Mouse (Mus musculus): Measurements from ENCODE around the gene Ccdc60.

Gene Ccdc60

DNA sequence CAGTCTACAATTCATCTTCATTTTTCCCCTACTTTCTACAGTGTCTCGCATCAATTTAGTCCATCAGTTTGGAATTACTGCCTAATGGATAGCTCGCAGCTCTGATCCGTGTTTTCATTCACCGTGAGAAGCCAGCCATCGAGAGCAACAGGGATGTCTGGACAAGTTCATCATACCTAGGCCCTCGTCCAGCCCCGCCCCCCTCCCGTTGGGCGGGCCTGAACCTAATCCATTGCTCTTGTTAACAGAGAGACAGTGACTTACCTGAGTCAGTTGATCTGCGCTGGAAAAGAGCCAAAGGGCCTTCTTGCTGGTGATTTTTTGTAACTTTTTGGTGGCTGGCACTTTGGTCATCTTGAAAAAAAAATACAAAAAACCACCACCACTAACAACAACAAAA lies 602 bp downstream of the Ccdc60 start:
- Histone ChIP-seq H3K36me3 (ENCODE audit: control insufficient read depth, insufficient read depth, low read length, poor library complexity, severe bottlenecking) (no peaks in the 10 kb centered on the region), H3K27me3 (ENCODE audit: control insufficient read depth, insufficient read depth, low read length, poor library complexity, severe bottlenecking) (no peaks in the 10 kb centered on the region)
- no peak for DNase-seq (ENCODE audit: low read depth, low spot score)

DNA sequence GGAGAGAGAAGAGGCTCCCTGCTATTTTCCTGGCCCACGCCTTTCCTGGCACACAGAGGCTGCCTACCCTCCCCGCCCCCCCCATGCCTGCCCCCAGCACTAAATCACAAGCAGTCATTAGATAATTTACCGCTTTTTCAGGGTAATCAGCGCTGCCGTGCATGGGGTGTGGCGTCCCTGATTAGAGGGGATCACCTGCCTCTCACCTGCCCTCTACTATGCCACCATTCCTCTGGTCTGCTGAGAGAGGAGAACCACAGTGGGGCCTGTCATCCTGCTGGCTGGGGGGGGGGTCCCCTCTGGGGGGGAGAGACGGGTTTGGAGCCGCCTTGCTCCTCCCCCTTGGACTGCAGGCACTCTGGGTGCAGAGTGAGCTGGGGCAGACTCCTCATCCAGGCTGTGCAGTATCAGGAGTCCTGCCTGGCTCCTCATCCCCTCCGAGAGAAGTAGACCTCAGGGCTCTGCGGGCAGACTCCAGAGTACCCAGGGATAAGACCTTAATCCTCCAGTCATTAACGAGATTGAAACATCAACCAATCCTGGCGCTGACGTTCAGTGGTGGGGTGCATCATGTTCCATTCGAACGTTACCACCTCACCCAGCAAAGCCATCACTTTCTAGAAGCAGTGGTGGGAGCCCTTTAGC lies 3.1 kb downstream of the Ccdc60 start:
- H3K36me3 ChIP-seq (ENCODE audit: control insufficient read depth, insufficient read depth, low read length, poor library complexity, severe bottlenecking) = no peaks in the 10 kb centered on the region
- no peaks in the 10 kb centered on the region for H3K27me3 ChIP-seq (ENCODE audit: control insufficient read depth, insufficient read depth, low read length, poor library complexity, severe bottlenecking)
- no peak for DNase-seq (ENCODE audit: low read depth, low spot score)

DNA sequence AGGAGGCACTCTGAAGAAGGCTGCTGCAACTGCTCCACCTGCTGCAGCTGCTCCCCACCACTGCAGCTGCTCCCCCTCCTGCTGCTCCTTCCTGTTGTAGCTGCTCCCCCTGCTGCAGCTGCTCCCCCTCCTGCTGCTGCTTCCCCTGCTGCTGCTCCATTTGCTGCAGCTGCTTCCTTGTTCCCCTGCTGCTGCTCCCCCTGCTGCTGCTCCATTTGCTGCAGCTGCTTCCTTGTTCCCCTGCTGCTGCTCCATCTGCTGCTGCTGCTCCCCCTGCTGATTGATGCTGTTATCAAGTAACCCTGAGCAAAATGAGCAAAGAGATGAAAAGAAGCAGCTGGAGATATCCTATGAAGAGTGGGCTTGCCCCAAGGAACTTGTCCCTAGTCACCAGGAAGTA lies 8.3 kb downstream of the Ccdc60 start:
- no peak for DNase-seq (ENCODE audit: low read depth, low spot score)
- Histone ChIP-seq H3K36me3 (ENCODE audit: control insufficient read depth, insufficient read depth, low read length, poor library complexity, severe bottlenecking) (no peaks in the 10 kb centered on the region), H3K27me3 (ENCODE audit: control insufficient read depth, insufficient read depth, low read length, poor library complexity, severe bottlenecking) (no peaks in the 10 kb centered on the region)

DNA sequence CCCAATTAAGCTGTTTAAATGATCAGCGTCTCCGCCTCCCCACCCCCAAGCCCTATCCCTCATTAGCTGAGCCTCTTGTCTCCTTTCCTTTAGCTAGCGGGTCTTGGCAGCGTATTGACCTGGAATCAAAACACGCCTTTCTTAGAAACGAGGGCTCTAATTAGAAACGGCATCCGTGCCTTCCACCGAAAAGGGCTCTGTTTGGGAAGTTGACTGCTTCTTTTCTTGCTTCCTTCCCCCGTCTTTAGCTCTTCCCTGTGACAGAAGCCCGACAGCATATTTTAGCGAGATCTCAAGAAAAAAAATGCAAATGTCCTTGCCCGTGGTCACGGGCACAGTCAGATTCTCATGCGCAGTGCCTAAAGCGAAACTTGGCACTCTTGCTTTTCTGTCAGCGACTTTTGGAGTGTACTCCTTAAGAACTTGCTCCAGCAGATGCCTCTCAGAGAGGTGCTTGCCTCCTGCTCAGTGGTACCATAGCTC lies 10.3 kb downstream of the Ccdc60 start:
- H3K27me3 ChIP-seq (ENCODE audit: control insufficient read depth, insufficient read depth, low read length, poor library complexity, severe bottlenecking) = no peaks in the 10 kb centered on the region
- H3K36me3 ChIP-seq (ENCODE audit: control insufficient read depth, insufficient read depth, low read length, poor library complexity, severe bottlenecking) = no peaks in the 10 kb centered on the region
- DNase-seq (ENCODE audit: low read depth, low spot score) = no peak

DNA sequence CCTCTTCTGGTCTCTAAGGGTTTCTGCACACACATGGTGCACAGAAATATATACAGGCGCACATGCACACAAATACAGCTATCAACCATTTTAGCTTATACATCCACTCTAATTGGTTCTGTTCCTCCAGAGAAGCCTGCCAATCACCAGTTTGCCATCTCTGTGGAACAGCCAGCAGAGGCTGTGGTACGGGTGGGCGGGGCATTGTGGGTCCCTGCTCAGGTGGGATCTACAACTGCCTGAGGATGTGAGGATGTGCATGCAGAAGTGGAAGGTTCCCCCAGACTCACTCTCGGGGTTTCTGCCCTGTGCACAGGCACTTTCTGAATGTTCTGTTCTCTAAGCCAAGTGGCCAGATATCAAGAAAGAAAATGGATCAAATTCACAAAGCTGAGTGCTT lies 10.8 kb downstream of the Ccdc60 start:
- Histone ChIP-seq H3K27me3 (ENCODE audit: control insufficient read depth, insufficient read depth, low read length, poor library complexity, severe bottlenecking) (no peaks in the 10 kb centered on the region), H3K36me3 (ENCODE audit: control insufficient read depth, insufficient read depth, low read length, poor library complexity, severe bottlenecking) (no peaks in the 10 kb centered on the region)
- no peak for DNase-seq (ENCODE audit: low read depth, low spot score)

DNA sequence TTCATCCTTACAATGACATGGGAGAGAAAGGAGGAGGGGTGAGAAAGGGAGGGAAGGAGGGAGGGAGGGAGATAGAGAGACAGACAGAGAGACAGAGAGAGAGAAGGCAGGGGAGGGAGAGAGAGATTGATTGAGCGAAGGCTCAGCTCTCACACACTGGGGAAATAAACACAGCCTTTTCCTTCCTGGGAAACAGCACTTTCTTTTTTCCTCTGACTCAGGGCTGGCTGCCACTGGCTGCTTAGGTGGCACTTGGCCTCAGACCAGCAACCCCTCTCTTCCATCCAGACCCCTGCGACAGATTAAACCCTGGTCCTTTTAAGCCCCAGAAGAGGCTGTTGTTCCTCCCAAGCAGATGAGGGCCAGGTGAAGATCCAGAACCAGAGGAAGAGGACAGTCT lies 14.0 kb downstream of the Ccdc60 start:
- Histone ChIP-seq H3K27me3 (ENCODE audit: control insufficient read depth, insufficient read depth, low read length, poor library complexity, severe bottlenecking) (no peaks in the 10 kb centered on the region), H3K36me3 (ENCODE audit: control insufficient read depth, insufficient read depth, low read length, poor library complexity, severe bottlenecking) (no peaks in the 10 kb centered on the region)
- no peak for DNase-seq (ENCODE audit: low read depth, low spot score)

DNA sequence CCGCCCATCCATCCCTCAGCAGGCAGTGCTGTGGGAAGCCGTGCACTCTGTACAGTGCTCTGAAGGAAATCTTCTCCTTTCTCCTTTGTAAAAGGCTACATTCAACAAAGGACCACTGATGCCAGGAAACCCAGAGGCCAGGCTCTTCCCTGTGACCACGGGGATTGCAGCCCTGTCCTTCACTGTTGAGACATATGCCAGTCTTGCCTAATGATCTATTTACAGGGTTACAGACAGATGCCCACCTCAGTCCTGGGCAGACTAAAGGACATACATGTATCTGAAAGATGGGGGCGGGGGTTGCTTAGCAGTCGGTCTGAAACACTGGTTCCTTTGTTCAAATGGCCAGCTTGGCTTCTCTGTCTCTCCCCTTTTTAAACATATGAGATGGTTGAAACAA lies 14.4 kb downstream of the Ccdc60 start:
- H3K27me3 ChIP-seq (ENCODE audit: control insufficient read depth, insufficient read depth, low read length, poor library complexity, severe bottlenecking) = no peaks in the 10 kb centered on the region
- no peaks in the 10 kb centered on the region for H3K36me3 ChIP-seq (ENCODE audit: control insufficient read depth, insufficient read depth, low read length, poor library complexity, severe bottlenecking)
- DNase-seq (ENCODE audit: low read depth, low spot score) = no peak

DNA sequence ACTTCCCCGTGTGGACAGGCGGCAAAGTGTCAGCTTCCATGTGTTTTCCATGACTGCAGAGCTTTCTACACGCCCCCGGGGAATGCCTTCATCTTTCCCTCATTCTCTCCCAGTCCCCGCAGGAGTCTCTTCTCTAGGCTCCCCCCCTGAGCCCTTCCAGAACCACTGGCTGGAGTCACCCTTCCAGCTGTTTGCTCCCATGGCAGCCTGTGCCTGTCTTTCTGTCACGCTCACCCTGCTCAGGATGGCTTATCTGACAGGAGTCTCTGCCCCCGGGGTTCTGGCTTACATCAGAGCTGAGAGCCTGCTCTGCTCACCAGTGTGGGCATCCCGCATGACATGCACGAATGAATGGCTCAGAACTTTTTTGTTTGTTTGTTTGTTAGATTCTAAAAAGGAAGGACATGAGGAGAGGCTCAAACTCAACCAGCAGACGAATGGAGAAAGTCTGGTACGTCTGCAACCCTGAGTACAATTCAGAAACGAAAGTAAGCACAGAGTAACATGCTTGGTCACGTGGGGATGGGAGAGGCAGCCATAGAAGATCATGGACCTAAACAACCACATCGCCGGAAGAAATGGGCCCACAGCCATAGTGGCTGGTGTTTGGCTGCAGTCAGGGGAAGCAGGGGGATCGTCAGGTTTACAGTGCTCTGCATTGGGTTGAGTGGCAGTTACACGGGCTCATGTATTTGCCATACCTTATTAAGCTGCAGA lies 17.1 kb downstream of the Ccdc60 start:
- no peak for DNase-seq (ENCODE audit: low read depth, low spot score)
- no peaks in the 10 kb centered on the region for H3K27me3 ChIP-seq (ENCODE audit: control insufficient read depth, insufficient read depth, low read length, poor library complexity, severe bottlenecking)
- no peaks in the 10 kb centered on the region for H3K36me3 ChIP-seq (ENCODE audit: control insufficient read depth, insufficient read depth, low read length, poor library complexity, severe bottlenecking)

DNA sequence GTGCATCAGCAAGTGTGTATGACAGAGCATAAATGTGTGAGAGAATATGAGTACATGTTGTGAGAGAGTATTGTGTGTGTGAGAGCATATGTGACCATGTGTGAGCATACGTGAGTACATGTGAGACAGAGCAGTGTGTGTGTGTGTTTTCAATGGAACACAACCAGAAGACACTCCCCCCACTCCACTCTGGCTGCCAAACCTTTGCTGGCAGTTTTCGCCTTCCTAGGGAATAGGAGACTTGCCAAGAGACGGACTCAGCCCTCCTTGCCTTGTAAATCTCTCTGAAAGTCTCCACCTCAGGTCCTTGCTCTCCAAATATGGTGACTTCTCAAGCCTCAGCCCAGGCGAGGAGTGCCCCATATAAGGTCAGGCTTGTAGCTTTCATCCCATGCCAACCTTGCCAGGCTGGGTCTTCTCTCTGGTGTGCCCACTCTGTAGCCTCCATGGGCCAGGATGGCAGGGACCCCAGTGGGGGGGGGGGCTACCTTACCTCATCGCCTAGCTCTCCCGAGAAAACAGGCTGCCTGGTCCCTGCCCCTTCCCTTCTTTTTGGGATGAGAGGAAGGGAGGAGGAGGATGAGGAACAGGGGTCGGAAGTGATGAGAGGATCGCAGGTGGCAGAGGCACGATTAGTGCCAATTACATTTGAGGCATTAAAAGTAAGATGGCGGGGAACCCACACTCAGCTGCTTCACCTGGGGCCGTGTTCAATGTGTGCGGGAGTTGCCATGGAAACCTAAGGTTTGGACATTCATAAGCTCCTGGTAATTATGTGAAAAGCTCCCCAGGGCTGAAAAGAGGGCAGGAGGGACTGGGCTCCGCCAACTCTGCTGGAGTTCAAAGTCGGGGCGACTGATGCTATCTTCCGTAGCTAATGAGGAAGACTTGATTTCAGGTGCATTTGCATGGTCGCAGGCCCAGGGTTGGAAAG lies 19.3 kb downstream of the Ccdc60 start:
- DNase-seq (ENCODE audit: low read depth, low spot score) = no peak
- H3K27me3 ChIP-seq (ENCODE audit: control insufficient read depth, insufficient read depth, low read length, poor library complexity, severe bottlenecking) = no peaks in the 10 kb centered on the region
- H3K36me3 ChIP-seq (ENCODE audit: control insufficient read depth, insufficient read depth, low read length, poor library complexity, severe bottlenecking) = no peaks in the 10 kb centered on the region

DNA sequence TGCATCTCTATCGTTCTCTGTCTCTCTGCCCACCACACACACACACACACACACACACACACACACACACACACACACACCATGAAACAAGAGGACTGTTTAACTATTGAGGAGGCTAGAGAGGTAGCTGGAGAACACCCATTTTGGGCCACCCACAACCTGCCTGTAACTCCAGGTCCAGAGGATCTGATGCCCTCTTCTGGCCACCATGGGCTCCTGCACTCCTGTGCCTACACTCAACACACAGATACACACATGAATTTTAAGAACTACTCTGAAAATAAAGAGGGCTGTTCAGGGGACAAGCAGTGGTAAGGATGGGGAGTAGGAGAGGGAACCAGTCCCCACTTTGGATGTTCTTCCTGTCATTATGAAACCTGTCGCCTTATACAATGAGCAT lies 26.1 kb downstream of the Ccdc60 start:
- Histone ChIP-seq H3K36me3 (ENCODE audit: control insufficient read depth, insufficient read depth, low read length, poor library complexity, severe bottlenecking) (no peaks in the 10 kb centered on the region), H3K27me3 (ENCODE audit: control insufficient read depth, insufficient read depth, low read length, poor library complexity, severe bottlenecking) (no peaks in the 10 kb centered on the region)
- no peak for DNase-seq (ENCODE audit: low read depth, low spot score)

DNA sequence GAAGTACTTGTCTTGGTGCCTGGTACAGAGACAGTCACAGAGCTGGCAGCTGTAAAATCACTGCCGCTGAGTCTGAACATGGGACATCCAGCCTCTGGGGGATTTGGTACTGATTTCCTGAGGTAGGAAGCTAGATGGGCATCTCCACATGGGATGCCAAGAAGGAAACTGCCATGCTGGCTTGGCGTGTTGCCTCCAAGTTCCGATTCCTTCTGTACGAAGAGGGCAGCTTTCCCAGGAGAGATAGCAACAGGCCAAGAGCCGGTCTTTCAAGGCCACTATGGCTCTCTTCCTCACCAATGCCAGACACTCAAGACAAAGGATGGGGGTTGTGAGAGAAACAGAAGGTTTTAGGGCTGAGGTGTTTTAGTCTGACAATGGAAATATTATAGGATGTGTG lies 26.8 kb downstream of the Ccdc60 start:
- no peak for DNase-seq (ENCODE audit: low read depth, low spot score)
- no peaks in the 10 kb centered on the region for H3K36me3 ChIP-seq (ENCODE audit: control insufficient read depth, insufficient read depth, low read length, poor library complexity, severe bottlenecking)
- H3K27me3 ChIP-seq (ENCODE audit: control insufficient read depth, insufficient read depth, low read length, poor library complexity, severe bottlenecking) = no peaks in the 10 kb centered on the region

DNA sequence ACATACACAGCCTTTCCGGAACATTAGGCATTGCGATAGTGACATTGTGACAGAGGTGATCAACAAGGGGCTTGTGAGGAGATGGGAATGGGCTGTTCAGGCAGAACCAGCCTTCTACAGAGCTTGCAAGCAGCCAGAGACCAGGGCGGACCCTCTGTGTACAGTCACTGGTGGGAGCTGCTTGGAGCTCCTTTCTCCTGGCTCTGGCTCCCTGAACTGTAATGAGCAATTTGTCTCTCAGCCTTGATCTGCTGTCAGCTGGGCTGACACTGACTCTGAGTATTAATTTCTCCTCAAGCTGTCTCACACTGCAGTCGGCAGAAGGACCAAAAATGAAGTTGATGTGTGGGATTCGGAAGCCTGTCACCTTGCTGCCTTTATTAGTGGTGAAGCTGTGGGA lies 28.4 kb downstream of the Ccdc60 start:
- no peak for DNase-seq (ENCODE audit: low read depth, low spot score)
- H3K27me3 ChIP-seq (ENCODE audit: control insufficient read depth, insufficient read depth, low read length, poor library complexity, severe bottlenecking) = no peaks in the 10 kb centered on the region

DNA sequence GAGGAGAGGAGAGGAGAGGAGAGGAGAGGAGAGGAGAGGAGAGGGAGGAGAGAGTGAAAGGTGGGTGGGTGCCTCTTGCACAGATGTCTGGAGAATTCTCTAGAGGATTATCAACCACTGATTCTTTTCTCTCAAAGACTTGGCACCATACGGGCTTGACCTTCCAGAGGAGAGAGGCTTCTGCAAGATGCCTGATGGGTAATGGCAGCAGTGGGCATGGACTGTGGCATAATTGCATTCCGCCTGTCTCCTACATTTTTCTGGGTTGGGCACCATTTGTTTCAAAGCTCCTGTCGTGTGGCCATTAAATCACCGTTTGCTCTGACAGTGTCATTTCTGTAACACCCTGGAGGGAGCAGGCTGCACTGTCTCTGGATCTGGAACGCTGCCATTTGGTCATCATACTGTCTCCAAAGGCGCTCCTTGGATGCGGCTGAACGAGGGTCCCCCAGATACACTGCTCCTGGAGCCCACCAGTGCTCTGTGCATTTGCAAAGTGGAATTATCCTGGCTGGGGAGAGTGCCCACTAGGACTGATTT lies 30.4 kb downstream of the Ccdc60 start:
- Histone ChIP-seq H3K36me3 (ENCODE audit: control insufficient read depth, insufficient read depth, low read length, poor library complexity, severe bottlenecking) (no peaks in the 10 kb centered on the region), H3K27me3 (ENCODE audit: control insufficient read depth, insufficient read depth, low read length, poor library complexity, severe bottlenecking) (no peaks in the 10 kb centered on the region)
- DNase-seq (ENCODE audit: low read depth, low spot score) = no peak

More for the DNA sequence above, 28.4 kb downstream of the Ccdc60 start:
- no peaks in the 10 kb centered on the region for H3K36me3 ChIP-seq (ENCODE audit: control insufficient read depth, insufficient read depth, low read length, poor library complexity, severe bottlenecking)

DNA sequence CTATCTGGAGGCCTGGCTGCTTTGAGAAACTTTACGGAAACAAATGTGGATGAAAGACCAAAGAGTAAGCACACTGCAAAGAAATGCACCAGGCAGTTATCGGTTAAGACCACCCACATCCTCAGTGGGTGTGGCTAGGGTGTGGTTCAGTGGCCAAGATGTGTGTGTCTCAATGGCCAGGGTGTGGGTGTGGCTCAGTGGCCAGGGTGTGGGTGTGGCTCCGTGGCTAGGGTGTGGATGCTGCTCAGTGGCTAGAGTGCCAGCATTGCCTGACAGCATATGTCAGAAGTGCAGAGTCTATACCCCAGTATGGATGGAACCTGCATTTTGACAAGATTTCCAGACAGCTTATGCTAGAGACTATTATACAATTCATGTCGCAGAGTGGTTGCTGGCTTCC lies 34.9 kb downstream of the Ccdc60 start:
- H3K36me3 ChIP-seq (ENCODE audit: control insufficient read depth, insufficient read depth, low read length, poor library complexity, severe bottlenecking) = no peaks in the 10 kb centered on the region
- DNase-seq (ENCODE audit: low read depth, low spot score) = no peak
- H3K27me3 ChIP-seq (ENCODE audit: control insufficient read depth, insufficient read depth, low read length, poor library complexity, severe bottlenecking) = no peaks in the 10 kb centered on the region

DNA sequence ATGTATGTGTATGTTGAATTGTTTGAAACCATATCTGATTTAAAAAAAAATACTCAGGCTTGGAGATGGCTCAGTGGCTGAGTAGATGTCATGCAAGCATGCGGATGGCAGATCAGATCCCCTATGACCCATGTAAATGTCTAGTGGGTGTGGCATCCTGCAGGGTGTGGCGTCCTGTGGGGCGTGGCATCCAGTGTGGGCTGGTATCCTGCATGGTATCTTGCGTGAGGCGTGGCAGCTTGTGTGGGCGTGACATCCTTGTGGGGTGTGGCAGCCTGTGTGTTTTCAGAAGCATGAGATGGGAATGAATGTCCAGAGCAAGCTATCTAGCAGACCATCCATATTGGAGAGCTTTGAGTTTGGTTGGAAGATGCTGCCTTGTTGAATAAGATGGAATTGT lies 36.6 kb downstream of the Ccdc60 start:
- H3K36me3 ChIP-seq (ENCODE audit: control insufficient read depth, insufficient read depth, low read length, poor library complexity, severe bottlenecking) = no peaks in the 10 kb centered on the region
- no peaks in the 10 kb centered on the region for H3K27me3 ChIP-seq (ENCODE audit: control insufficient read depth, insufficient read depth, low read length, poor library complexity, severe bottlenecking)
- DNase-seq (ENCODE audit: low read depth, low spot score) = no peak
